Mouse (Mus musculus) kidney, adult 2 months (tissue): ENCODE measurements around the gene Tsen2.

Experiments
- CTCF ChIP-seq: fragments of 200-500 bp; conservative IDR thresholded peaks from 2 replicates; pipeline ENCODE4 v1.5.1; 2011; ENCODE audit warnings: low read depth, mild to moderate bottlenecking, control low read depth, low read length, moderate library complexity, mixed read lengths; ENCODE audit not compliant: insufficient read depth, insufficient read length
- POLR2A ChIP-seq: fragments of 200-500 bp; IDR thresholded peaks from one replicate; pipeline ENCODE4 v1.6.1; 2011; ENCODE audit warnings: low read depth, low read length, control low read depth

GRCm38 (mm10) chr6:115523201-115523600 lies 21.3 kb upstream of the Tsen2 start:
- no peak for TF ChIP-seq CTCF
- no peak for TF ChIP-seq POLR2A
